Mouse (Mus musculus): ENCODE results near the gene Mutyh. TPM values are rescaled to one million over a fixed set of nuclear protein-coding genes. Genes with fewer than 3 reads are reported as not detected.

The Mutyh gene
- polyA plus RNA-seq (2012; rRNA removed), result 21.6 and 26.6 TPM in 2 replicates

DNA sequence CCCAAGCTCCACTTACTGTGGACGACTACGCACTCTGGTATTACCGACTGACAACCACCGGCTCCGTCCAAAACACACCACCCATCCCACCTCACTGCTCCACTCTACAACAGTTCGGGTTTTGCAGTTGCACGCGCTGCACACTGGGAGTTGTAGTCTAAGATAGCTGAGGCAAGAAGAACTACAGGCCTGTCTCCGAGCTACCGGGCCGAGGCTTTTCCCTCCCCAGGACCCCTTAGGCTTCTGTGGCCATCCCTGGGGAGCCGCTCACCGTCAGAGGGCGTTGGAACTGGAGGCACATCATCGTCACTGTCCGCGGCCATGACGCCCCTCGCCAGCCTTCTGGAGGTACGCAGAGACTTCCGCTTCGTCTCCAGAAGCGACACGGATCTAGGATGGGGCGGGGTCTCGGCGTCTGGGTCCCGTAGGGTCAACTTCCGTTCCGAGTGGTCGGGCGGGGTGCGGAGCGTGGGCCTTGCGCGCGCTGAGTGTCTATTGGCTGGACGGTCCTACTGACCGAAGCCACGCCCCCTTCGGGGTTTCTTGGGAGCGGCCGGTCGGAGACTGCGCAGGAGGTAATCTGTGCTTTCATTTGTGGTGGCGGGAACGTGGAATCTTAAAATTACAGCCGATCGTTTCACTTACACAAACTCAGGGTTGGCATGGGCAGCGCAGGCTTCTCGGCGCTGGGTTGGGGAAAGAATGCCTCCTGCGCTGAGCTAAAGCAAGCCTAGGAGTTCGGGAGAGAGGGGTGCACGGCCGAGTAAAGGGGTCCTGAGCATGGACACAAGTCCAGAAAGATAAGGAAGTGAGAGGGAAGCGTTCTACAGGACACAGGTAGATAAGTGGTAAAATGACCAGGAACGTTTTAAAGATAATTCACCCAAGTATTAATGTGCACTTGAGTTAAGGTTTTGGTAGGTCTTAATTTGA, at the start of gene Mutyh, which contains the start of gene Toe1:
Mutyh (plus strand) TSS at position 527 of the 933 bp plus-strand sequence.
Toe1 (minus strand) TSS at position 444 of the 933 bp plus-strand sequence.

DNA sequence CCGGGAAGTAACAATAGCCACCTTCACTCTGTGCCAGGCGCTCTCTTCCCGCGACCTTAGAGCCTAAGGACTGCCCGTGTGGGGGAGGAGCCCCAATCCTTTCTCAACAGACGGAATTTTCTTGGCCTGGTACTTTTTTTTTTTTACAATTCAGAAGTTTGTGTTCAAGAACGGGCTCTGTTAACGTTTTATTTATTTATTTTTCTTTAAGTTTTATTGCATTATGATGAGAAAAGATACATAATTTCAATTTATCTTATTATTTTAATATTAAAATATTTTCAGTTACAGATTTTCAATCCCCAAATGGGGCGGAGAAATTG, 14.1 kb downstream of the Mutyh start, which contains the start of gene Hpdl:
Hpdl (minus strand) TSS at position 14 of the 323 bp plus-strand sequence.

Other genes with a start within 250 kb of the Mutyh start
- 1.7 and 3.1 TPM in 2 replicates for gene Ccdc17, start 211.1 kb upstream of the Mutyh start, polyA plus RNA-seq (2012; rRNA removed)
- 359 and 483 TPM in 2 replicates for gene Nasp, start 179.8 kb upstream of the Mutyh start, polyA plus RNA-seq (2012; rRNA removed)
- gene Akr1a1, start 156.0 kb upstream of the Mutyh start, polyA plus RNA-seq (2012; rRNA removed), result 372 and 516 TPM in 2 replicates
- gene Prdx1, start 122.2 kb upstream of the Mutyh start, polyA plus RNA-seq (2012; rRNA removed), result 314 and 462 TPM in 2 replicates
- gene Mmachc, start 99.3 kb upstream of the Mutyh start, polyA plus RNA-seq (2012; rRNA removed), result 19.1 and 26.3 TPM in 2 replicates
- 36.8 and 54.1 TPM in 2 replicates for gene Ccdc163, start 99.2 kb upstream of the Mutyh start, polyA plus RNA-seq (2012; rRNA removed)
- 6.0 and 8.2 TPM in 2 replicates for gene Tesk2, start 86.8 kb upstream of the Mutyh start, polyA plus RNA-seq (2012; rRNA removed)
- gene Toe1, start 83 bp upstream of the Mutyh start, polyA plus RNA-seq (2012; rRNA removed), result 32.8 and 42.0 TPM in 2 replicates
- 0.28 and 0.76 TPM in 2 replicates for gene Hpdl, start 14.0 kb downstream of the Mutyh start, polyA plus RNA-seq (2012; rRNA removed)
- 13.2 and 16.7 TPM in 2 replicates for gene Zswim5, start 69.7 kb downstream of the Mutyh start, polyA plus RNA-seq (2012; rRNA removed)
- 110 and 144 TPM in 2 replicates for gene Urod, start 186.7 kb downstream of the Mutyh start, polyA plus RNA-seq (2012; rRNA removed)
- gene Hectd3, start 187.6 kb downstream of the Mutyh start, polyA plus RNA-seq (2012; rRNA removed), result 19.0 and 23.6 TPM in 2 replicates
- gene Eif2b3, start 211.7 kb downstream of the Mutyh start, polyA plus RNA-seq (2012; rRNA removed), result 32.6 and 34.8 TPM in 2 replicates

Data from central nervous system, embryonic 11.5 days (tissue).